Mouse (Mus musculus) layer of hippocampus, postnatal 36 days (tissue): ENCODE measurements around the gene Ifnar2. TPM values are rescaled to one million over a fixed set of nuclear protein-coding genes. Genes with fewer than 3 reads are reported as not detected.

Experiments
- DNase-seq, 2 experiments: peaks; one replicate each; pipeline ENCODE4 v3.0.0; 2022
- total RNA-seq, 2 experiments: library from RNA; stranded (reverse); gene quantifications; 2 replicates each; pipeline ENCODE4 v1.2.3; 2021

The Ifnar2 gene
- total RNA-seq, 2 experiments from 2014 or later, result 20.6 to 23.0 TPM

DNA sequence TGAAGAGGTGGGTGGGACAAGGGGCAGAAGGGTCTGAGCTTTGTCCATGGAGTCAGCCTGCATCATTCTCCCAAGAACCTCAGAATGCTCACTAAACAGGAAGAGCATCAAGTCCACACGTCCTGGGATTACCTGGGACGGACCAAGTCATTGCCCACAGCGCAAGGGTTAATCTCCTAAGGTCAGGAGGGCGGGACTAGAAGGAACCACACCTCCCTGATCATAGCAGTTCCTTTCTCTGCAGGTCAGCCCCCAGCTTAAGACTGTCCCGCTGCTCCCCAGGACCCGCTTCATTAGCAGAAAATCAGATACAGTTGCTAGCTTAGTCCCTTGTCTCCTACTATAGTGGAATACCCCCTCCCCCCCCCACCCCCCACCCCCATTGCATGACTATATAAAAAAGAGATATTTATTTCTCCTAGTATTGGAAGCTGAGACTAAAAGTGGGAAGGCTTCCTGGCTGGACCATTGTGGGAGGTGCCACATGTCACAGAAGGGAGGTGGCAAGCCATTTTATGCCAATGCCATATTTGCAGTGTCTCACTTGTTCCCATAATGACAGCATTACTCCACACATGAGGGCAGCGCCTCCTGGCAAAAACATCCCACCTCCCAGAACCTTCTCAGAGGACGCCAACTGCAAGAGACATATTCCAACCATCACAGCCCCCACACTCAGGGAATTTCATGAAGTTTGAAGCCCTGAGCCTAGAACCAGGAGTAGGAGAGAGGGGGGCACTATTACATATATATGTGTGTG lies 23.2 kb downstream of the Ifnar2 start:
- peak; percentile 27 to 35 for DNase-seq

- DNase-seq, result no peak
These were observed 24.4 kb downstream of the Ifnar2 start for GRCm38 (mm10) chr16:91396844-91397537.

GRCm38 (mm10) chr16:91398030-91398429 lies 25.4 kb downstream of the Ifnar2 start:
- DNase-seq, result no peak

DNA sequence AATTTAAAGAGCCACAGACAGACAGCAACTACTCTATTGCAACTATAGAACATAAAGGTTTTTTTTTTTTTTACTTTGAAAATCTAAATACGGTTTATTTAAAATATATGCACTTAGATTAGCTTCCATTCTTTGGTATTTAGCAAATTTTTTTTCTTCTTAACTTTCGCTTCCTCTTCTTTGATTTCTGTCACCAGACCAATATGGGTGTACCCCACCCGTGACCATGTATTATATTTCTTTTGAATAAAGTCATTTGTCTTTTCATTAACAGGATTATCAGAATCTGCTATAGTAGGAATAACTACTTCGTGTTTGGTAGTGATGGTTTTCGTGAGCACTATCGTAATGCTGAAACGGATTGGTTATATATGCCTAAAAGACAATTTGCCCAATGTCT lies 26.4 kb downstream of the Ifnar2 start:
- DNase-seq, result no peak

GRCm38 (mm10) chr16:91401569-91402165 lies 29.1 kb downstream of the Ifnar2 start:
- DNase-seq, result no peak

DNA sequence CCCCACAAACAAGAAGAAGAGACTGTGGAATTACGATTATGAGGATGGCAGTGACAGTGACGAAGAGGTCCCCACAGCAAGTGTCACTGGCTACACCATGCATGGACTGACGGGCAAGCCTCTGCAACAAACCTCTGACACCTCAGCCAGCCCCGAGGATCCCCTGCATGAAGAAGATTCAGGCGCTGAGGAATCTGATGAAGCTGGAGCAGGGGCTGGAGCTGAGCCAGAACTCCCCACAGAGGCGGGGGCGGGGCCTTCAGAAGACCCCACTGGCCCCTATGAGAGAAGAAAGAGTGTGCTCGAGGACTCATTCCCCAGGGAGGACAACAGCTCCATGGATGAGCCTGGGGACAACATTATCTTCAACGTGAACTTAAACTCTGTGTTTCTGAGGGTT lies 31.2 kb downstream of the Ifnar2 start:
- no peak for DNase-seq

- DNase-seq, result no peak
These were observed 31.6 kb downstream of the Ifnar2 start for GRCm38 (mm10) chr16:91404187-91404586.

DNA sequence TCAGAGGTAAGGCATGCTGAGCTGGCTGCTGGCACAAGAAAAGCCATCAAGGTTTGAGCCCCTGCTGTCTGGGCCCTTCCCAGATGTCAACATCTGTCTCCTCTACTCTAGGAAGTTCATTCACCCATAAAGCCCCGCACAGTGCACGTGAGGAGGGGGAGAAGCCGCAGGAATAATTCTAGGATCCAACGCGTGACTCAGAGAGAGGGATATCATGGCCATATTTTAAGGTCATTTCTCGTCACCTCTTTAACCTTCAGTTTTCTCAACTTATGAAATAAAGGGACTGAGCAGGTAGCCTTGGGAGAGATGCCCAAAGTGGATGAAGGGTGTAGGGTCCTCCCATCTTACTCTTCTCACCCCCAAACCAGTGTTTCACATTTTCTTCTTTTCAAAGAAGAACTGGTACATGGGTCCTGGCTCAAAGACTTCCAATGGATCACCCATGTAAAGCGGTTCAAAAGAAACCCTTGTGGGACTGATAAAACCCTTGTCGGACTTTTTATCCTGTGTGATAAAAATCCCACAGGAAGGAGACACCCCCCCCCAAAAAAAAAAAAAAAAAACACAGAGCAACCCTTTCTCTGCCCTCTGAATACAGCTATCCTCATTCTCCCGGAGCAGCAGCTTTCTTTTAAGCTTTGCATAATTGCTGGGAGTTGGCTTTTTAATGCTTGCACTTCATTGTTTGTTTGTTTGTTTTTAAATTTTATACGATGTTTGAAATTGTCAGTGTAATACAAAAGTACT lies 32.4 kb downstream of the Ifnar2 start:
- DNase-seq, result no peak

DNA sequence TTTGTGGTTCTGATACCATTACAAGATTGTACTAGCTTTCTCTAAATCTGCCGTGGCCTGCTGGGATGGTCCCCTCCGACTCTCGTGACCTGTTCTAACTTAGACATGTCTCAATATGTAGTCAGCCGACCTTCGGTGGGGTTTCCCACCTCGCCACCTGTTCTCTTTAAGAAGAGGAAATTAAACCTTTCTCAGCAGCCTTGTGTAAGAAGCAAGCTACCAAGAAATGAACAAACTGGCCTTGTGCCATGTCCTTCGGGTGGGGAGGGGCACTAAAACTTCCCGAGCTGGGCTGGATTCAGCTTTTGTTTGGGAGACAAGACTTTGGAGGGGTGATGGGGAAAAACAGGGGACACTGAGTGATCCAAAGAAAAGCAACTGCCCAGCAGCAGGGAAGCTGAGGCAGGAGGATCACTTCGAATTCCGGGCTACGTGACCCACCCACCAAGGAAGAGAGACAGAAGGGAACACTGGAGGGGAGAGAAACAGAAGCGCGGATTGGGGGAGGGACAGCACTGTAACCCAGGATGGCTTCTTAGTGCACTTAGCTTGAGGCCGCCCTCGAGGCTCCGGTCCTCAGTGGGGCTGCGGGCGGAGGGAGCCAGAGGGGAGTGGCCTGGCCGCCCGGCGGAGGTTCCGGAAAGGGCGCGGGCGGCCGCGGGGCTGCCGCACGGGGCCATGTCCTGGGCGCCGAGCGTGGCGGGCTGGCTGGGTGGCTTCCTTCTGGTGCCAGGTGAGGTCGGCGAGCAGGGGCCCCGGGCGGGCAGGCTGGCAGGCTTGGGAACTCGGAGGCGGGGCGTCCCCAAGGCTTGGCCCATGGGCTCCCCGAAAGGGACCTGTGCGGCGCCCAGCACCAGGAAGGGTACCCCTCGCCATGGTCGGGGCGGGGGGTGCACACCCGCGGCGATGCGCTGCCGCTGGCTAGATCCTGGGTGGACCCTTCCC lies 33.3 kb downstream of the Ifnar2 start, which contains the start of gene Il10rb:
Gene Il10rb (plus strand): TSS at position 525 of the 945 bp plus-strand sequence.
- peak; percentile 29 to 37 for DNase-seq

- peak; percentile 19 to 26 for DNase-seq
These were observed 34.1 kb downstream of the Ifnar2 start for GRCm38 (mm10) chr16:91406585-91407220.

DNA sequence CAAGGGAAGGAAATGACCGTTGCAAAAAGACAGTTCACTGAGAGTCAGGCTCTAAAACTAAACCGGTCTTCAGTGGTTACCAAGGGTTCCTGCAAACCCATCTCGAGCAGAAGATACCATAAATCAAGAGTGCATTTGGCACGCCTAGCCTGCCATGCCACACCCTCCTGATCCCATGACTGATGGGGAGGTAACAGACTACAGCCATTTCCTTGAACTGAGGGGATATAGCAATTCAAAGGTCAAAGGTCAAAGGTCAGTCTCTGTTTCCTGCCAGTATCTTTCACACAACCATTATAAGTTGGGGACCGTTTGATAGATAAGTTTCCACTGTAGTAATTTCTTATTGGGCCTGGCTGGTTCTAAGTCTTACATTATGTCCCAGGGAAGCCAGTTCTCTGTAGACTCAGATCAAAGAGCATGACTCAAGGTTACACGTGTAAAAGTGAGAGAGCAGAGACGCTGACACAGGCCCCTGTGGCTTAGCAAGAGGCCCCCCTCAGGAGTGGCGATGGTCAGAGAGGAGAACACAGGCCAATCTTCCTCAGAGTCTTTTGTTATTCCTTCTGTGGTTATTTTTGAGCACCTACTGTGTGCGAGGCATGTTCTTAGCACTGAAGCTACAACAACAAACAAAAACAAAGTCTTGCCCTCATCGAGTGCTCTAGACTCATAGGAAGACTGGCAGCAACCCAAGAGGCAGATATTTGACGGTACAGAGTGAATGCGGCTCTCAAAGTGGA lies 40.7 kb downstream of the Ifnar2 start:
- DNase-seq, result no peak

DNA sequence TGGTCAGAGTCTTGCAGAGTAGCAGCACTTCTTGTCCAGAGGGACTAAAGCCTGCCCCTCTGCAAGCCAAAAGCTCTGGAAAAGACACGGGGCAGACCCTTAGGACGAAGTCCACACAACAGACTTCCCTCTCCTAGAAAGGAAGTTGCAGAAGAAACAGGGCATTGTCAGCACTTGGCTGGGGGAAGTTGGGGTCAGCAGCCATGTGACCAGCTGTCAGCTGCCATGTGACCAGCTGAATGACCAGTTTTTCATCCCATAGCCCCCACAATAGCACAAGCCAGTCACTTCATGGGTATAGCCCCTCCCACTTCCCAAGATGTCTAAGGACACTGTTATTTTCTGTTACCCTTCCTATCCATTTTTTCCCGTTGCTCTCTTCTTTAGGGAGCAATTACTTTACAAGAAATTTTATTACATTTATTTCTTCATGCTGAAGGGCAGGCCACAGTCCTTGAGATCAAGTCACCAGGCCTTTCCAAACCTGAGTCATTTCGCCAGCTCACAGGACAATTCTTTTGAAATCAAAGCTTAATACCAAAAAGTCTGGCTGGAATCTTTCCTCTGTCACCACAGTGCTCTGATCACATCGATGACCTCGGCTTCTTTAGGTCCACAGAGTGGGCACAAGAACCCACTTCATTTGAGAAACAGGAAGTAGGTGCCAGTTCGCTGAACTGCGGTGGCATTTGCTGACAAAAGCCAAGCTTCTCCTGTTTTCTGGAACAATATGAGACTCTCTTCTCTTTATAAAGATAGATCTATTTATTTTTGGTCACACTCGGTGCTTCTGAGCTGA lies 43.0 kb downstream of the Ifnar2 start:
- no peak for DNase-seq

DNA sequence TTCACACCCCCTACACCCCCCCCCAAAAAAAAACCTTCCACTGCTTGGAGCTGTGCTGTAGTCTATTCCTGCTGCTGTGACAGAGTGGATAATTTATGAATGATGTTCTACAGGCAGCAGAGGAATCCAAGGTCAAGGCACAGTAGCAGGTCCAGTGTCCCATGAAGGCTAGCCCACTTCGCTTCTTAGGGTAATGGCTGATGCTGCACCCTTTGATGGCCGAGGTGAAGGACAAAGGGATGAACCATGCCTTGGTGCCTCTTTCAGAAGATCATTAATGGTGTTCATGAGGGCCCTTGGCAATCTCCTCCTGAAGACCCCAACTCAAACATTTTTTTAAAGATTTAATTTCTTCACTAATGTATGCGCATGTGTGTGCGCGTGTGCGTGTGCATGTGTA lies 43.8 kb downstream of the Ifnar2 start:
- DNase-seq, result no peak

DNA sequence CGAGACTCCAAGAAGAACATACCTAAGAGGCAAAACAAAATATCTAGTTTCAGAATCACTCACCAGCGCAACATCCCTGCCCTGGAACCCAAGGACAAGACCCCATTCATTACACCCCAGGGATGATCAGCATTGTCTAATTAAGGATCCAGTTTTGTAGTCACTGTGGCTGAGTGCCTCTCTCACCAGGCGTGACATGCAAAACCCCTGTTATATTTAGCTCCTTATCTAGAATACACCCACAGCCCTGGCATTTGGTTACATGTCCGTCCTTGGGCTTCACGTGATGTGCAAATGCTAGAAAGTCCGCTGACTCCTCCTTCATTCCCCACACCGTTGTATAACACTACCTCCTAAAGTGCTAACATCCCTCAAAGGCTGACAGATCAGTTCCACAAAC lies 44.4 kb downstream of the Ifnar2 start:
- no peak for DNase-seq

GRCm38 (mm10) chr16:91418531-91418930 lies 45.9 kb downstream of the Ifnar2 start:
- DNase-seq, result no peak

GRCm38 (mm10) chr16:91425816-91426215 lies 53.2 kb downstream of the Ifnar2 start:
- DNase-seq, result no peak

DNA sequence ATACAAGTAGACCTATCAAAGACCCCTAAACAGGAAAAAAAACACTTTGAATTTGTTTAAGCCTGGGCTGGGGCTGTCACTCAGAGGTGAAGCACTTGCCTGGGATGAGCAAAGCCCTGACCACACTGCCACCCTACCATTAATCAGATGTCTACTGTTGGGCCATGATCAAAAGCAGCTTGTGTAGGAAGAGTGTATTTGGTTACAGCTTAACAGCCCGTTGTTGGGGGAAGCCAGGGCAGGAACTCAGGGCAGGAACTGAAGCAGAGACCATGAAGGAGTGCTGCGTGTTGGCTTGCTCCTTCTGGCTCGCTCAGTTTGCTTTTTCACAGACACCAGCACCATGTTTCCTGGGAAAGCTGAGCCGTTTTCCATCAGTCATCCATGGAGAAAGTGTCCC lies 54.0 kb downstream of the Ifnar2 start:
- DNase-seq, result no peak

DNA sequence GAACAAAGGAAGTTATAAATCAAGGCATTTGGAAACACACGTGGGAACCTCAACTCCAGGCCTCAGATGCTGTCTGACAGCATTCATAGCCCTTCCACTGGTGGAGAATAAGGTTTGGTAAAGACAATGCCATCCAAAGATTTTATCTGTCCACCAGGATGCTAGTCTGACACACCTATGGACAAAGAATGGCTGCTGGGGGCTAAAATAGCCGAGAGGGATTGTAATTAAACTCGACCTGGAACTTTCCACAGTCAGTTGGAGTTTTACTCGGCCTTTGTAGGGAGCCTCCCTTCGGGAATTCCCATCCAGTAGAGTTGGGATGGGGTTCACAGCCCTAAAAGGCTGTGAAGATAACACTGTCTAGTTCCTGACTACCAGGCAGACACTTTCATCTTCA lies 54.9 kb downstream of the Ifnar2 start:
- no peak for DNase-seq

- DNase-seq, result no peak
These were observed 55.8 kb downstream of the Ifnar2 start for GRCm38 (mm10) chr16:91428259-91428865.
